9 mouse cellular contexts compared by ENCODE assay signal in genomic region chr13:97390449-97390930, GRCm38 (mm10).
DNase-seq lines count a peak whose midpoint lies in the region; ATAC-seq and TF ChIP-seq lines count a peak whose summit lies in the region.
"Had no signal": no experiment of that assay in that cellular context is flagged by ENCODE, and none has a peak within 500 bp of the region (broad histone marks: within the 10 kb centered on the region; RNA-seq: fewer than 3 reads in every experiment).

No protein-coding gene starts in this region.

- H3K4me3 ChIP-seq in C2C12 (ENCODE audit: insufficient read depth, poor library complexity, severe bottlenecking) = no peak overlapping the region
- H3K4me3 ChIP-seq in intestine, postnatal 0 days (ENCODE audit: low read depth, low read length) = no peak overlapping the region
- H3K4me3 ChIP-seq in liver, embryonic 11.5 days (ENCODE audit: low read depth, low read length) = no peak overlapping the region

- peaks cover 12% of the 10 kb centered on the region for H3K4me1 ChIP-seq in intestine, postnatal 0 days (replicated peaks; ENCODE audit: control insufficient read depth, insufficient read depth, low read length)
- 0 out of 2 replicates have a peak, but pooled peaks cover 2% of the 10 kb centered on the region for H3K4me1 ChIP-seq in liver, embryonic 11.5 days (replicated peaks; ENCODE audit: control insufficient read depth, insufficient read depth, low read length)

- H3K27ac ChIP-seq in intestine, postnatal 0 days (ENCODE audit: low read depth, low read length) = no peak overlapping the region
- H3K27ac ChIP-seq in liver, embryonic 11.5 days (ENCODE audit: low read depth, low read length) = no peak overlapping the region
- H3K27ac ChIP-seq: liver, embryonic 14.5 days had no signal

- 30% methylated on average over 11 of the region's 11 CpGs for WGBS in intestine, postnatal 0 days
- 35% methylated on average over 11 of the region's 11 CpGs for WGBS in liver, embryonic 11.5 days

- H3K27me3 ChIP-seq in C2C12 (ENCODE audit: control insufficient read depth, insufficient read depth, insufficient read length) = no peaks in the 10 kb centered on the region
- H3K27me3 ChIP-seq in intestine, postnatal 0 days (replicated peaks; ENCODE audit: control insufficient read depth, insufficient read depth, low read length) = no peaks in the 10 kb centered on the region
- no peaks in the 10 kb centered on the region for H3K27me3 ChIP-seq in liver, embryonic 11.5 days (replicated peaks; ENCODE audit: control insufficient read depth, insufficient read depth, low read length)

- peak; percentile 91 for DNase-seq in brain, embryonic 14.5 days (ENCODE audit: low read depth)
- peak; percentile 70 to 73 for DNase-seq in heart, adult 18-20 months
- DNase-seq in lung, postnatal 10 days = peak; percentile 55
- DNase-seq in right cerebral cortex, postnatal 36 days (ENCODE audit: low spot score in 2 of 2) = peak; percentile 59 to 79
- no peak for DNase-seq in liver, embryonic 11.5 days (ENCODE audit: low spot score)

- H3K9ac ChIP-seq in intestine, postnatal 0 days (ENCODE audit: low read depth, low read length) = no peak overlapping the region
- H3K9ac ChIP-seq in liver, embryonic 11.5 days (ENCODE audit: low read depth, low read length) = no peak overlapping the region
- H3K9ac ChIP-seq: liver, embryonic 14.5 days had no signal

- peak overlapping the region; percentile 31 for H3K4me2 ChIP-seq in intestine, postnatal 0 days (replicated peaks; ENCODE audit: low read depth)
- no peak overlapping the region for H3K4me2 ChIP-seq in liver, embryonic 11.5 days

- no peaks in the 10 kb centered on the region for H3K79me3 ChIP-seq in C2C12 (ENCODE audit: low read depth)

- TF ChIP-seq POLR2A in brain, embryonic 14.5 days (IDR thresholded peaks at IDR 0.05; ENCODE audit: borderline replicate concordance, extremely low read depth, insufficient read depth, insufficient read length, poor library complexity, severe bottlenecking) = no peak

- ATAC-seq in intestine, postnatal 0 days = 0 out of 2 replicates have a peak, but pooled peaks have one; percentile 14
- no peak for ATAC-seq in liver, embryonic 11.5 days (replicated peaks; ENCODE audit: low FRiP score)
- no peak for ATAC-seq in granulocyte monocyte progenitor cell, adult 5-6 weeks (replicated peaks; ENCODE audit: poor library complexity, severe bottlenecking)

- no peaks in the 10 kb centered on the region for H3K36me3 ChIP-seq in C2C12 (ENCODE audit: control insufficient read depth, insufficient read depth)
- H3K36me3 ChIP-seq in intestine, postnatal 0 days (ENCODE audit: control insufficient read depth, insufficient read depth) = no peaks in the 10 kb centered on the region
- H3K36me3 ChIP-seq in liver, embryonic 11.5 days (ENCODE audit: control insufficient read depth, insufficient read depth, low read length) = no peaks in the 10 kb centered on the region

- H3K9me3 ChIP-seq in intestine, postnatal 0 days (ENCODE audit: control insufficient read depth) = no peaks in the 10 kb centered on the region
- H3K9me3 ChIP-seq in liver, embryonic 11.5 days (ENCODE audit: control insufficient read depth, low read length) = no peaks in the 10 kb centered on the region

- TF ChIP-seq CTCF in C2C12 (IDR thresholded peaks at IDR 0.05; ENCODE audit: control insufficient read depth, insufficient read depth, insufficient read length) = no peak
- TF ChIP-seq CTCF in brain, embryonic 14.5 days (IDR thresholded peaks at IDR 0.05; ENCODE audit: borderline replicate concordance, extremely low read depth, insufficient read depth, insufficient read length) = no peak
- no peak for TF ChIP-seq CTCF in intestine, postnatal 0 days (IDR thresholded peaks at IDR 0.05; ENCODE audit: low read depth)

- peak overlapping the region; percentile 22 for H3ac ChIP-seq in C2C12 (ENCODE audit: control insufficient read depth, insufficient read length, low read depth)

- no peaks in the 10 kb centered on the region for H3K79me2 ChIP-seq in C2C12 (ENCODE audit: control insufficient read depth, insufficient read depth)

TF ChIP-seq in C2C12, 6 proteins besides CTCF, POLR2A, EP300 and RAD21:
- TF ChIP-seq USF1 (IDR thresholded peaks at IDR 0.05; ENCODE audit: low read depth) = peak; percentile 53
- TF ChIP-seq CEBPB (IDR thresholded peaks at IDR 0.05; ENCODE audit: low read depth) = no peak
- TF ChIP-seq MYOD1 (IDR thresholded peaks at IDR 0.05; ENCODE audit: control insufficient read depth, insufficient read length, low read depth) = peak; percentile 48
